Mouse (Mus musculus) inflammation-experienced regulatory T-cells, adult 6 months (primary cell): ENCODE measurements at regions not wholly inside any gene's neighbourhood (a gene's known extent, or its start where the extent isn't known, plus 50 kb on each side); places are given as distances from the start of the nearest gene placed in this dataset.

ENCODE experiments used
- ATAC-seq: one replicate; pipeline ENCODE4 v1.8.0; 2017

- ATAC-seq = no peak
Measured at GRCm38 (mm10) chr2:102970221-102970620, 68.8 kb upstream of the Cd44 start.

GRCm38 (mm10) chr2:102967950-102968722, 66.7 kb upstream of the Cd44 start:
- peak; percentile 55 for ATAC-seq

- peak; percentile 34 for ATAC-seq
Measured at GRCm38 (mm10) chr2:102967417-102967816, 66.0 kb upstream of the Cd44 start.

- ATAC-seq = no peak
Measured at GRCm38 (mm10) chr2:102959067-102959645, 57.7 kb upstream of the Cd44 start.

- no peak for ATAC-seq
Measured at GRCm38 (mm10) chr2:102958529-102958928, 57.1 kb upstream of the Cd44 start.

GRCm38 (mm10) chr2:102957811-102958210, 56.3 kb upstream of the Cd44 start:
- no peak for ATAC-seq

- ATAC-seq = peak; percentile 99
Measured at GRCm38 (mm10) chr2:102956858-102957242, 55.4 kb upstream of the Cd44 start.

GRCm38 (mm10) chr2:102956108-102956857, 54.8 kb upstream of the Cd44 start:
- peak; percentile 22 for ATAC-seq

GRCm38 (mm10) chr2:102955232-102955631, 53.8 kb upstream of the Cd44 start:
- no peak for ATAC-seq
